Mouse (Mus musculus) lung, postnatal 0 days (tissue): ENCODE data around the gene Dtx2. TPM values are rescaled to one million over a fixed set of nuclear protein-coding genes. Genes with fewer than 3 reads are reported as not detected.

ENCODE experiments used
- ATAC-seq: fragments of 200-750 bp; cut with Nextera tagmentation; 2 replicates; pipeline ENCODE4 v1.8.0; 2017; ENCODE audit warnings: moderate library complexity
- DNase-seq: peaks from one replicate; pipeline ENCODE4 v3.0.0-alpha.2; 2016; ENCODE audit warnings: low spot score
- H3K27ac ChIP-seq: fragments of 300-500 bp; sonication (generic); 2 replicates; pipeline ENCODE4 v1.5.1; 2014; ENCODE audit warnings: antibody characterized with exemption, mild to moderate bottlenecking, low read length, mixed read lengths
- H3K27me3 ChIP-seq: fragments of 300-500 bp; sonication (generic); replicated peaks from 2 replicates; pipeline ENCODE4 v1.6.1; 2014; ENCODE audit warnings: low read length, mixed read lengths; ENCODE audit not compliant: insufficient read depth
- H3K36me3 ChIP-seq: fragments of 300-500 bp; sonication (generic); 2 replicates; pipeline ENCODE4 v1.6.1; 2014; ENCODE audit warnings: low read length, mixed read lengths; ENCODE audit not compliant: insufficient read depth
- H3K4me1 ChIP-seq: fragments of 300-500 bp; sonication (generic); 2 replicates; pipeline ENCODE4 v1.6.1; 2014; ENCODE audit warnings: antibody characterized with exemption, low read depth, low read length, mixed read lengths; ENCODE audit not compliant: insufficient read depth
- H3K4me2 ChIP-seq: fragments of 300-500 bp; sonication (generic); replicated peaks from 2 replicates; pipeline ENCODE4 v1.6.1; 2014; ENCODE audit warnings: low read depth, mild to moderate bottlenecking, low read length, moderate library complexity, mixed read lengths
- H3K4me3 ChIP-seq: fragments of 300-500 bp; sonication (generic); 2 replicates; pipeline ENCODE4 v1.5.1; 2014; ENCODE audit warnings: low read depth, low read length
- H3K9ac ChIP-seq: fragments of 300-500 bp; sonication (generic); replicated peaks from 2 replicates; pipeline ENCODE4 v1.6.1; 2014; ENCODE audit warnings: low read depth, mild to moderate bottlenecking
- H3K9me3 ChIP-seq: fragments of 300-500 bp; sonication (generic); 2 replicates; pipeline ENCODE4 v1.6.1; 2016; ENCODE audit warnings: low read length, mixed read lengths
- CTCF ChIP-seq: IDR thresholded peaks from 2 replicates; pipeline ENCODE4 v1.5.1; 2016; ENCODE audit warnings: antibody characterized with exemption, mild to moderate bottlenecking
- EP300 ChIP-seq: IDR thresholded peaks from 2 replicates; pipeline ENCODE4 v1.6.1; 2016; ENCODE audit warnings: antibody characterized with exemption, mild to moderate bottlenecking, control low read depth
- WGBS: fragments of 180-500 bp; shearing (Covaris S2); extraction: QIAGEN DNeasy Blood & Tissue Kit; methylation state at CpG from one replicate; pipeline ENCODE4 v1.1.7; 2014; 5-methylcytosine and 5-hydroxymethylcytosine counted together
- polyA plus RNA-seq: library from polyadenylated mRNA; unstranded; fragments of >200 nt; fragmentation: Nextera tagmentation; extraction: Ambion mirVana; gene quantifications from 2 replicates; pipeline ENCODE4 v1.2.1, GENCODE M21; 2015

Gene Dtx2
- polyA plus RNA-seq, 1 experiment from 2014 or later: 21.6 TPM

DNA sequence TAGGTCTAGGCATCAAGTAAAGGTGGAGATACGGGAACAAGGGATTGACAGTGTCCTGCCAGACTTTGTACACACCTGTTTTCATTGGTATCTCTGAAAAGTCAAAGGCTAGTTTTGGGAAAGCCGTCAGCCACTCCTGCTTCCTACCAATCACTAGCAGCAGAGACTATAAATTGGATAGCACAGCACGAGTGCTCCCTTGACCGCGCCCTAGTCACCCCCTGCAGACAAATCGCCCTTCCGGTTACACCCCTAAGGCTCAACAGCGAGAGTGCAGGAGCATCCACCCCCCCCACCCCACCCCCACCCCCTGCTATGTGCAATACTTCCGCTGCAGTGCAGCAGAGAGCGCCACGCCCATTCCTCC, 32.5 kb upstream of the Dtx2 start:
- 1% methylated on average over 11 of the region's 11 CpGs for WGBS

DNA sequence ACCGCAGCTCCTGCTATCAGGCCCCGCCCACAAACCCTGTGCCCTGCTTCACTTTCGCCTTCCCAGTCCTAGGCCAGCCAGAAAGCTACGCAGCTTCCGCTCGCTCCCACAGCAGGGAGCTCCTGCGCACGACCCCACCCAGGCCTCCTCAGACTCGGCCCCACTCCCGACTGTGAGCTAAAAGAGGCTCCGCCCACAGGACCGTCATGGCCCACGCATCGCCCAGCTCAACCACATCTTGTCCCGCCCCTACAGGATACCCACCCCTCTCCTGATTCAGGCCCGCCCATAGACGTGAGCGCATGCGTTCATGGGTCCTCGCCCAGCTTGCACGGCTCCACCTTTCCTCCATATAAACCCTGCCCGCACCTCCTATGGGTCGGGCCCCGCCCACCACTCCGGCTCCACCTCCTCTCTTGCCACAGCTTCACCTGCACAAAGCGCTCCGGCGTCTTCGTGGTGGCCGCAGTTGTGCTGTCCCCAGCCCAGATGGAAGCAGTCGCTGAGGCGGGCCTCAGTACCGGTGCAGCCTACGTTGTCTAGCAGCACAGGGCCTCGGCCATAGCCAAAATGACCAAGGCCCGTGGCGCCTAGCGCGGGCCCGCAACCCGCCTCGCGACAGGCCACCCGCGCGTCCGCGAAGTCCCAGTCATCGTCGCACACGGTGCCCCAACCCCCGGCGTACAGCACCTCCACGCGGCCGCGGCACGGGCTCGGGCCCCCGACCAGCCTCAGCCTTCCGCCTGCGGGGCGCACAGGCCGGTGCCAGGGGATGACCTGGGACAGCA, 31.9 kb upstream of the Dtx2 start:
- WGBS: under 1% methylated on average over 61 of the region's 64 CpGs
- DNase-seq (peak; percentile 100), ATAC-seq (peak; percentile 92)
- Histone ChIP-seq H3K36me3 (no peaks in the 10 kb centered on the region), H3K9me3 (no peaks in the 10 kb centered on the region), H3K4me3 (peak overlapping the region; percentile 58), H3K4me2 (peak overlapping the region; percentile 92), H3K9ac (peak overlapping the region; percentile 84), H3K4me1 (peaks cover 9% of the 10 kb centered on the region), H3K27ac (peak overlapping the region; percentile 94), H3K27me3 (no peaks in the 10 kb centered on the region)
- TF ChIP-seq EP300 (no peak), CTCF (peak; percentile 39)

More for the DNA sequence above, 32.5 kb upstream of the Dtx2 start:
- peak overlapping the region; percentile 94 for H3K27ac ChIP-seq
- H3K36me3 ChIP-seq: no peaks in the 10 kb centered on the region
- peak overlapping the region; percentile 28; the same call in 1 of the 2 replicates for H3K4me3 ChIP-seq
- peak overlapping the region; percentile 92 for H3K4me2 ChIP-seq
- H3K4me1 ChIP-seq: peaks cover 9% of the 10 kb centered on the region
- TF ChIP-seq EP300 (peak; percentile 55), CTCF (no peak)
- no peak overlapping the region for H3K9ac ChIP-seq
- no peaks in the 10 kb centered on the region for H3K9me3 ChIP-seq
- ATAC-seq: no peak
- DNase-seq: no peak
- H3K27me3 ChIP-seq: no peaks in the 10 kb centered on the region

DNA sequence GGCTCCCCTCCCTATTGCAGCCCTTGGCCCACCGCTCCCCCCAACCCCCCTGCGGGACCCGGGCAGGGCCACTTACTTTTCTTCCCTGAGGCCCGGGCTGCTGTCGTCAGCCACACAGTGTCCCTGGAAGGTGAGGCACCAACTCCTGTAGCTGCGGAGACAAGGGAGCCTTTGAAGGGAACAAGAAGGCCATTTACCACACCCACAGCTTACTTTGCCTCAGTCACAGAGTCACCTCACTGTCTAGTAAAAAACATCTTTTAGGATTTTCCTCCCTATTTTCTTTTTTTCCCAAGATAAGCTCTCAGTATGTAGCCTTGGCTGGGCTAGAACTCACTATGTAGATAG, 31.3 kb upstream of the Dtx2 start:
- TF ChIP-seq CTCF (no peak), EP300 (no peak)
- Histone ChIP-seq H3K4me1 (peaks cover 9% of the 10 kb centered on the region), H3K36me3 (no peaks in the 10 kb centered on the region), H3K9ac (peak overlapping the region; percentile 84), H3K4me3 (peak overlapping the region; percentile 58), H3K4me2 (peak overlapping the region; percentile 92), H3K9me3 (no peaks in the 10 kb centered on the region), H3K27ac (peak overlapping the region; percentile 94), H3K27me3 (no peaks in the 10 kb centered on the region)
- WGBS: 4% methylated on average over 6 of the region's 6 CpGs
- no peak for ATAC-seq
- DNase-seq: no peak

DNA sequence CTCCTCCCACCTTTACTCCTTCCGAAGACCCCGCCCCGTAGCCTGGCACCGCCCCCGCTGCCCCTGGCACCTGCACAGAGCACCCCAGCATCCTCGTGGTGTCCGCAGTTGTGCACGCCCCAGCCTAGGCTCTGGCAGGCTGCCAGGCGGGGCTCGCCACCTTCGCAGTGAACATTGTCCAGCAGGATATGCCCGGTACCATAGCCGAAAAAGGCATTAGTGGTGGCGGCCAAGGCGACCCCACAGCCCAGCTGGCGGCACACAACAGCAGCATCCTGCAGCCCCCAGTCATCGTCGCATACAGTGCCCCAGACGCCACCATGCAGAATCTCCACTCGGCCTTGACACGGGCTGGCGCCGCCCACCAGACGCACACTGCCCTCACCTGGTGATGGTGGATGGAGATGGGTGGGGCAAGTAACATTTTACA, 29.1 kb upstream of the Dtx2 start:
- no peaks in the 10 kb centered on the region for H3K27me3 ChIP-seq
- H3K36me3 ChIP-seq: no peaks in the 10 kb centered on the region
- no peak overlapping the region for H3K4me3 ChIP-seq
- H3K9ac ChIP-seq: no peak overlapping the region
- ATAC-seq: no peak
- 10% methylated on average over 24 of the region's 24 CpGs for WGBS
- TF ChIP-seq EP300 (no peak), CTCF (peak; percentile 54)
- H3K27ac ChIP-seq: no peak overlapping the region
- no peaks in the 10 kb centered on the region for H3K9me3 ChIP-seq
- peak overlapping the region; percentile 45 for H3K4me2 ChIP-seq
- DNase-seq: peak; percentile 51
- peaks cover 9% of the 10 kb centered on the region for H3K4me1 ChIP-seq

DNA sequence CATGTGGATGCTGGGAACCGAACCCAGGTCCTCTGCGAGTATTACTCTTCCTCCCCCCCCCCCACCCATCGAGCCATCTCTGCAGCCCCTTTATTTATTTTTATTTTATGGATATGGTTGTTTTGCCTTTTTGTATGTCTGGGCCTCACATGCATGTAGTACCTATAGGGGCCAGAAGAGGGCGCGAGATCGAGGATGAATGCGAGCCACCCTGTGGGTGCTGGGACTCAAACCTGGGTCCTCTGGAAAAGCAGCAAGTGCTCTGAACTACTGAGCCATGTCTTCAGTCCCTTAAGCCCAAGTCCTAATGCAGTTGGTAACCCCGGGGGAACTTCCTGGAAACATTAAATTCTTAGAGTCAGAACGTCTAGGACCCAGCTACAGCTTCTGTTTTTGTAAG, 27.7 kb upstream of the Dtx2 start:
- Histone ChIP-seq H3K4me2 (no peak overlapping the region), H3K9ac (no peak overlapping the region), H3K9me3 (no peaks in the 10 kb centered on the region), H3K4me1 (peaks cover 3% of the 10 kb centered on the region), H3K4me3 (no peak overlapping the region), H3K27ac (no peak overlapping the region), H3K36me3 (no peaks in the 10 kb centered on the region), H3K27me3 (no peaks in the 10 kb centered on the region)
- no peak for TF ChIP-seq EP300
- peak; percentile 53 for TF ChIP-seq CTCF
- 60% methylated on average over 9 of the region's 9 CpGs for WGBS
- ATAC-seq (no peak), DNase-seq (no peak)

DNA sequence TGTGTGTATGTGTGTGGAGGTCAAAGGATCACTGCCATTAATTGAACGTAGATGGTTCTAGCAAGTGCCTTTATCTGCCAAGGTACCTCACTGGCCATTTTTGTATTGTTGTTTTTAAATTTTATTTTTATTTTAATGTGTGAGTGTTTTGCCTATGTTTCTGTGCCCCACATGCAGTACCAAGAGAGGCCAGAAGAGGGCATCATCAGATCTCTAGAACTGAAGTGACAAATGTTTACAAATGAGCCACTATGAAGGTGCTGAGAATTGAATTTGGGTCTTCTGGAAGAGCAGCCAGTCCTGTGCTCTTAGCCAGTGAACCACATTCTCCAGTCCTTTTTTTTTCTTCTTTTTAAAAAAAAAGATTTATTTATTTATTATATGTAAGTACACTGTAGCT, 25.8 kb upstream of the Dtx2 start:
- WGBS: 43% methylated on average over 1 of the region's 1 CpGs
- Histone ChIP-seq H3K27me3 (no peaks in the 10 kb centered on the region), H3K4me2 (no peak overlapping the region), H3K4me3 (no peak overlapping the region), H3K9me3 (no peaks in the 10 kb centered on the region), H3K27ac (no peak overlapping the region), H3K36me3 (no peaks in the 10 kb centered on the region), H3K4me1 (no peaks in the 10 kb centered on the region), H3K9ac (no peak overlapping the region)
- ATAC-seq: no peak
- no peak for DNase-seq
- TF ChIP-seq CTCF: peak; percentile 72
- TF ChIP-seq EP300: no peak
